Mouse (Mus musculus): ENCODE results near the gene Hivep3.

The Hivep3 gene

DNA sequence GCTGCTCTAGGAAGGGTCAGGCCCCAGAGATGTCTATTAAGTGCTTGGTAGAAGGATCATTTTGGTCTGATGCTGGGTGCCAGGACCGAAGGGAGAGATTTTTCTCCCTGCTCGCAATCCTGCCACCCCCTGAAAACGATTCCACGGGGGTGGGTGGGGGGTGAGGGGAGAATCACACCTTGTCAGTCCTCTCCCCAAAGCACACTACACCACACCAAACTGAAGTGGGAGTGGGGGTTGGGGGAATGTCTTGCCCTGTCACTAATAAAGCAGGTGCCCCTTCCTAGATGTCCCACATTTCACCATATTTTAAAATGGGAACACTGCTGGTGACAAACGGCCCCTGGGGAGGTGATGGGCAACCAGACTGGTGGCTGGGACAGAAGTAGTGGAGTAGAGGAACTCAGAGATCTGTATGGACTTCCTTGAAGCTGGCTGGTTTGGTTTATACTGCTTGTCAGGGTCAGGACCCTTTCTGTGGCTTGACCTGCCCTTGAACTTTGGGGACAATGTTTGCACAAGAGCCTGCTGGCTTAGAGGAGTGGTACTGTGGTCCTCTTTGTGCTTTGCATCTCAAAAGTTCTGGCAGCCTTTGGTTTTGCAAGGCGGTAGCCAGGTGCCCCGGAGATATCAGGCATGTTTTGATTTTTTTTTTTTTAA, 81.7 kb downstream of the Hivep3 start:
- Histone ChIP-seq H3K36me3 (ENCODE audit: insufficient read depth, low read length) (no peaks in the 10 kb centered on the region), H3K4me1 (replicated peaks; ENCODE audit: low read depth, low read length) (peaks cover 41% of the 10 kb centered on the region), H3K27me3 (ENCODE audit: insufficient read depth, low read length) (peaks cover 12% of the 10 kb centered on the region), H3K4me3 (replicated peaks; ENCODE audit: low read length) (peak overlapping the region; percentile 75), H3K9me3 (ENCODE audit: low read length) (no peaks in the 10 kb centered on the region)
- TF ChIP-seq POU5F1 (IDR thresholded peaks at IDR 0.05; ENCODE audit: borderline replicate concordance, low read length) (no peak), NANOG (IDR thresholded peaks at IDR 0.05; ENCODE audit: borderline replicate concordance, low read length) (0 out of 2 replicates have a peak, but pooled peaks have one; percentile 27), CTCF (conservative IDR thresholded peaks at IDR 0.05; ENCODE audit: low read length) (no peak)

- Histone ChIP-seq H3K4me3 (replicated peaks; ENCODE audit: low read length) (no peak overlapping the region), H3K27me3 (ENCODE audit: insufficient read depth, low read length) (peaks cover 12% of the 10 kb centered on the region), H3K36me3 (ENCODE audit: insufficient read depth, low read length) (no peaks in the 10 kb centered on the region), H3K4me1 (replicated peaks; ENCODE audit: low read depth, low read length) (peaks cover 41% of the 10 kb centered on the region), H3K9me3 (ENCODE audit: low read length) (no peaks in the 10 kb centered on the region)
- no peak for TF ChIP-seq NANOG (IDR thresholded peaks at IDR 0.05; ENCODE audit: borderline replicate concordance, low read length)
- TF ChIP-seq CTCF (conservative IDR thresholded peaks at IDR 0.05; ENCODE audit: low read length) = no peak
Measured at GRCm38 (mm10) chr4:119815793-119816161, 82.2 kb downstream of the Hivep3 start.

DNA sequence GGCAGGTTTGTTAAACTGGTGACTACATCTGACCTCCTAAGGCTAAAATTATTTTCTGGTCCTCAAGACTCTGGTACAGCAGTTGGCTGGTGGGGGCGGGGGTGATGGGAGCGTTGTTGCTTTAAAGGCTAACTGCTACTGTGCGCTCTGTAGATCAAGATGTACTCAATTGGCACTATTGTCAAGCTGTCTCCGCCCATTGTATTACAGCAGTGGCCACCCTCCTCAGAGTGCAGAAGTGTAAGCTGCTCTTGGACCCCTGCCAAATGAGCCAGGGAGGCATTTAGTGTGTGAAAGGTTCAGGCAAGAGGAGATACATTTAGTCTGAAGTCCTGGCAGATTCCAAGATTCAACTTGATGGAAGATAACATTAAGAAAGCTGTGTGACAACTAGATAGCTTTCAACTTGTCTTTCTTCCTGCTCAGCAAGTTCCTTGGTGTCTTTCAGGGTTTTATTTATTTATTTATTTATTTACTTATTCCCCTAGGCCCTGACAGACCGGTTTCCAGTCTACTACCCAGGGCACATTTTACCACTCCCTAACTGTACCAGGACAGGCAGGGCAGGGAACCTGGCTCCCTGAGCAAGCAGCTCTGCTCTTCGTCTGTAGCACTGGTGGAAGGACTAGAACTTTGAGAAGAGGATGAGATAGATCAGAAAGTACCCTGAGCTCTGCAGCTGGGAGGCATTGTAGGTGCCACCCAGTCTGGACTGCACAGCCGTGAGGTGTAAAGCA, 83.2 kb downstream of the Hivep3 start:
- Histone ChIP-seq H3K9me3 (ENCODE audit: low read length) (no peaks in the 10 kb centered on the region), H3K4me3 (replicated peaks; ENCODE audit: low read length) (0 out of 2 replicates have a peak overlapping the region, but pooled peaks have one; percentile 3), H3K4me1 (replicated peaks; ENCODE audit: low read depth, low read length) (peaks cover 41% of the 10 kb centered on the region), H3K36me3 (ENCODE audit: insufficient read depth, low read length) (no peaks in the 10 kb centered on the region), H3K27me3 (ENCODE audit: insufficient read depth, low read length) (peaks cover 12% of the 10 kb centered on the region)
- no peak for TF ChIP-seq NANOG (IDR thresholded peaks at IDR 0.05; ENCODE audit: borderline replicate concordance, low read length)
- no peak for TF ChIP-seq CTCF (conservative IDR thresholded peaks at IDR 0.05; ENCODE audit: low read length)
- TF ChIP-seq POU5F1 (IDR thresholded peaks at IDR 0.05; ENCODE audit: borderline replicate concordance, low read length) = no peak

GRCm38 (mm10) chr4:119825956-119826355, 92.4 kb downstream of the Hivep3 start:
- H3K4me1 ChIP-seq (replicated peaks; ENCODE audit: low read depth, low read length) = no peaks in the 10 kb centered on the region
- no peaks in the 10 kb centered on the region for H3K36me3 ChIP-seq (ENCODE audit: insufficient read depth, low read length)
- H3K4me3 ChIP-seq (replicated peaks; ENCODE audit: low read length) = no peak overlapping the region
- no peaks in the 10 kb centered on the region for H3K27me3 ChIP-seq (ENCODE audit: insufficient read depth, low read length)
- no peaks in the 10 kb centered on the region for H3K9me3 ChIP-seq (ENCODE audit: low read length)
- TF ChIP-seq CTCF (conservative IDR thresholded peaks at IDR 0.05; ENCODE audit: low read length) (no peak), NANOG (IDR thresholded peaks at IDR 0.05; ENCODE audit: borderline replicate concordance, low read length) (no peak), POU5F1 (IDR thresholded peaks at IDR 0.05; ENCODE audit: borderline replicate concordance, low read length) (no peak)

DNA sequence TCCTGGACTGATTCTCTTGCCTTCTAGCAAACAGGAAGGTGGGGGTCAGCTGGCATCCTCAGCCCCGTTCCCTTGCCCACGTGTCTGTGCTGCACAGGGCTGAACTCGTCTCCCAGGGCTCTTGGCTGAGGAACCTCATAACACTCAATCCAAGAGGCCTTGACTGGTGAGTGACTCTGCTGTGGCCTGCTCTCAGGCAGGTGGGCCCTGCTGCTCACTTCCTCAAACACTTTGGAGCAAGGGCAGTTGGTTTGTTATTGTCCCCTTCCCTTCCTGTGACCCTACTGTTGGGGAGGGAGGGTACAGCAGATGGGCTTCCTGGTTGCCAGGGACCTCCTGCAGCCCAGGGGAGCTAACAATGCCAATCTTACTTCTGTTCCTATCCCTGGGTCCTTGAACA, 94.8 kb downstream of the Hivep3 start:
- no peak for TF ChIP-seq NANOG (IDR thresholded peaks at IDR 0.05; ENCODE audit: borderline replicate concordance, low read length)
- no peak for TF ChIP-seq CTCF (conservative IDR thresholded peaks at IDR 0.05; ENCODE audit: low read length)
- TF ChIP-seq POU5F1 (IDR thresholded peaks at IDR 0.05; ENCODE audit: borderline replicate concordance, low read length) = no peak
- H3K27me3 ChIP-seq (ENCODE audit: insufficient read depth, low read length) = no peaks in the 10 kb centered on the region
- no peaks in the 10 kb centered on the region for H3K9me3 ChIP-seq (ENCODE audit: low read length)
- H3K4me3 ChIP-seq (replicated peaks; ENCODE audit: low read length) = no peak overlapping the region
- H3K36me3 ChIP-seq (ENCODE audit: insufficient read depth, low read length) = no peaks in the 10 kb centered on the region
- H3K4me1 ChIP-seq (replicated peaks; ENCODE audit: low read depth, low read length) = no peaks in the 10 kb centered on the region

DNA sequence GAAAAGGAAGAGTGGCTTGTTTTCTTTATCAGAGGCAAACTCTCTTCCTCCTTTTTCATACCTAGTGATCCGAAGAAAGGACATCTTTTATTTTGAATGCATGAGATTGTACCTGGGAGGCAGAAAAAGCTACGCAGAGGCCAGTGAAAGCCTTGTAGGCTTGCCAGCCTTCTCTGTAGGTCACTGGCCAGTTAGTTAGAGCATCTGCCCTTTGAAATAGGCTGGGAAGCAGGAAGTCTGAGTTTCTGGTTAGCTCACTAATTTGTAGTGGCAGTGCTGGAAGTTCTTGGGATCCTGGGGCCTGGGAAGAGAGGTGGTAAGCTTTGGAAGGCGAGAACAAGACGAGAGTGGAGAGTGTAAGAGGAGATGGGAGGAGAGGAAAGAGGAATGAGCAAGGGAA, 95.4 kb downstream of the Hivep3 start:
- H3K4me3 ChIP-seq (replicated peaks; ENCODE audit: low read length) = no peak overlapping the region
- no peaks in the 10 kb centered on the region for H3K36me3 ChIP-seq (ENCODE audit: insufficient read depth, low read length)
- peaks cover 4% of the 10 kb centered on the region for H3K4me1 ChIP-seq (replicated peaks; ENCODE audit: low read depth, low read length)
- H3K9me3 ChIP-seq (ENCODE audit: low read length) = no peaks in the 10 kb centered on the region
- TF ChIP-seq POU5F1 (IDR thresholded peaks at IDR 0.05; ENCODE audit: borderline replicate concordance, low read length) = no peak
- no peaks in the 10 kb centered on the region for H3K27me3 ChIP-seq (ENCODE audit: insufficient read depth, low read length)

GRCm38 (mm10) chr4:119833333-119833732, 99.7 kb downstream of the Hivep3 start:
- no peak for TF ChIP-seq NANOG (IDR thresholded peaks at IDR 0.05; ENCODE audit: borderline replicate concordance, low read length)
- no peak for TF ChIP-seq CTCF (conservative IDR thresholded peaks at IDR 0.05; ENCODE audit: low read length)
- no peak for TF ChIP-seq POU5F1 (IDR thresholded peaks at IDR 0.05; ENCODE audit: borderline replicate concordance, low read length)
- H3K9me3 ChIP-seq (ENCODE audit: low read length) = no peaks in the 10 kb centered on the region
- H3K4me3 ChIP-seq (replicated peaks; ENCODE audit: low read length) = no peak overlapping the region
- no peaks in the 10 kb centered on the region for H3K36me3 ChIP-seq (ENCODE audit: insufficient read depth, low read length)
- no peaks in the 10 kb centered on the region for H3K27me3 ChIP-seq (ENCODE audit: insufficient read depth, low read length)
- peaks cover 13% of the 10 kb centered on the region for H3K4me1 ChIP-seq (replicated peaks; ENCODE audit: low read depth, low read length)

DNA sequence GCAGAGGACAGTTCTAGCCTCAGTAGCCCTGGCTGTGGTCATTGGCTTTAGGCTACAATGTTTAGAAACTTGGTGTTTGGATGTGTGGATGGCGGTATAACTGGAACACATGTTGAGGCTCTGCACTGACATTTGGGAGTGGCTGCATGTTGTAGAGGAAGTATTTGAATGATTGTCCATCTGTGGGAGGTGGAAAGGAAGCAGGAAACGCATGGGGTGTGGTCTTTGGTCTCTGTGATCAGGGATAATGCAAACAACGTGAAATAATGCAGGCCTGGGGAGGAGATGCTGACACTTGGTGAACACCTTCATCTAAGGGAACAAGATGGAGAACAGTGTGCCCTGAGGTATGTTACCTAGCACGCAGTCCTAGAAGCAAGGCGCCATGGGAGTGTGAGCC, 100.3 kb downstream of the Hivep3 start:
- no peak for TF ChIP-seq CTCF (conservative IDR thresholded peaks at IDR 0.05; ENCODE audit: low read length)
- Histone ChIP-seq H3K9me3 (ENCODE audit: low read length) (no peaks in the 10 kb centered on the region), H3K4me3 (replicated peaks; ENCODE audit: low read length) (no peak overlapping the region), H3K4me1 (replicated peaks; ENCODE audit: low read depth, low read length) (peaks cover 13% of the 10 kb centered on the region), H3K27me3 (ENCODE audit: insufficient read depth, low read length) (no peaks in the 10 kb centered on the region), H3K36me3 (ENCODE audit: insufficient read depth, low read length) (no peaks in the 10 kb centered on the region)

DNA sequence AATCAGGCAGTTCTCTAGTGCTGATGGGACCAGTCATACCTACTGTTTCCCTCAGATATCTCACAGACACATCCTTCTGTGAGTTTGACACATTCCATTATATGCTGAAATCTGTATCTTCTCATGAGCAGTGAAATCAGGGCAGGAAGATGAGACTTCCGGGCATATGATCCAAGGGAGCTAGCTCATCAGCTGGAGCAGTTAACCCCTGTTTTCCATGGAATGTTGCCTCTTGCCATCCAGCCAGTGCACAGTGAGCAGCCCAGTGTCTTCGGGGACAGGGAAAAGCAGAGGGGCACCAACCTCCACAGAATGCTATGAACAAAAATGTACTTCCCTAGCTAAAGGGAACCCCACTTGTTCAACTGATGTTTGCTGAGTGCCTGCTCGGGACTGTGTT, 102.6 kb downstream of the Hivep3 start:
- Histone ChIP-seq H3K4me3 (replicated peaks; ENCODE audit: low read length) (no peak overlapping the region), H3K4me1 (replicated peaks; ENCODE audit: low read depth, low read length) (peaks cover 13% of the 10 kb centered on the region), H3K9me3 (ENCODE audit: low read length) (no peaks in the 10 kb centered on the region), H3K27me3 (ENCODE audit: insufficient read depth, low read length) (no peaks in the 10 kb centered on the region), H3K36me3 (ENCODE audit: insufficient read depth, low read length) (no peaks in the 10 kb centered on the region)
- TF ChIP-seq NANOG (IDR thresholded peaks at IDR 0.05; ENCODE audit: borderline replicate concordance, low read length) = no peak
- no peak for TF ChIP-seq CTCF (conservative IDR thresholded peaks at IDR 0.05; ENCODE audit: low read length)
- TF ChIP-seq POU5F1 (IDR thresholded peaks at IDR 0.05; ENCODE audit: borderline replicate concordance, low read length) = no peak
